Mouse (Mus musculus): ENCODE measurements at regions not wholly inside any gene's neighbourhood (a gene's known extent, or its start where the extent isn't known, plus 50 kb on each side); places are given as distances from the start of the nearest gene placed in this dataset.

- peak; percentile 3 for DNase-seq
Observed at GRCm38 (mm10) chr11:41370995-41371394, 615.9 kb upstream of the Ccng1 start.

- DNase-seq = no peak
Observed at GRCm38 (mm10) chr11:41341107-41341506, 586.0 kb upstream of the Ccng1 start.

- no peak for DNase-seq
Observed at GRCm38 (mm10) chr11:41340383-41340782, 585.3 kb upstream of the Ccng1 start.

- peak; percentile 1 for DNase-seq
Observed at GRCm38 (mm10) chr11:41337134-41337533, 582.0 kb upstream of the Ccng1 start.

- DNase-seq = no peak
Observed at GRCm38 (mm10) chr11:41333689-41334088, 578.6 kb upstream of the Ccng1 start.
